Mouse (Mus musculus) spleen, postnatal 14 days (tissue): ENCODE measurements around the gene Trpm1.

ENCODE experiments used
- DNase-seq, 2 experiments: peaks; one replicate each; pipeline ENCODE4 v3.0.0; 2021 to 2022; ENCODE audit warnings: low spot score in 2 of 2

Gene Trpm1

GRCm38 (mm10) chr7:64234310-64234820 lies 80.7 kb downstream of the Trpm1 start:
- DNase-seq = no peak

- DNase-seq = no peak
These were observed 82.9 kb downstream of the Trpm1 start for GRCm38 (mm10) chr7:64236521-64236920.

- DNase-seq = no peak
These were observed 84.1 kb downstream of the Trpm1 start for GRCm38 (mm10) chr7:64237747-64238146.

GRCm38 (mm10) chr7:64238410-64239086 lies 84.9 kb downstream of the Trpm1 start:
- no peak for DNase-seq

GRCm38 (mm10) chr7:64239138-64239805 lies 85.6 kb downstream of the Trpm1 start:
- DNase-seq = no peak

- no peak for DNase-seq
These were observed 86.2 kb downstream of the Trpm1 start for GRCm38 (mm10) chr7:64239806-64240315.

GRCm38 (mm10) chr7:64242424-64242823 lies 88.8 kb downstream of the Trpm1 start:
- no peak for DNase-seq

GRCm38 (mm10) chr7:64244371-64244770 lies 90.7 kb downstream of the Trpm1 start:
- no peak for DNase-seq

GRCm38 (mm10) chr7:64246713-64247112 lies 93.1 kb downstream of the Trpm1 start:
- no peak for DNase-seq

GRCm38 (mm10) chr7:64248352-64248751 lies 94.7 kb downstream of the Trpm1 start:
- no peak for DNase-seq

GRCm38 (mm10) chr7:64249715-64250114 lies 96.1 kb downstream of the Trpm1 start:
- DNase-seq = no peak

- no peak for DNase-seq
These were observed 96.8 kb downstream of the Trpm1 start for GRCm38 (mm10) chr7:64250417-64250816.

- no peak for DNase-seq
These were observed 100.1 kb downstream of the Trpm1 start for GRCm38 (mm10) chr7:64253736-64254135.

GRCm38 (mm10) chr7:64265502-64266279 lies 112.1 kb downstream of the Trpm1 start:
- DNase-seq = no peak

- DNase-seq = no peak
These were observed 113.0 kb downstream of the Trpm1 start for GRCm38 (mm10) chr7:64266587-64266986.

- DNase-seq = no peak
These were observed 118.3 kb downstream of the Trpm1 start for GRCm38 (mm10) chr7:64271926-64272325.

- no peak for DNase-seq
These were observed 121.9 kb downstream of the Trpm1 start for GRCm38 (mm10) chr7:64275518-64275917.

GRCm38 (mm10) chr7:64276921-64277320 lies 123.3 kb downstream of the Trpm1 start:
- no peak for DNase-seq

GRCm38 (mm10) chr7:64278526-64278925 lies 124.9 kb downstream of the Trpm1 start:
- DNase-seq = no peak

- DNase-seq = no peak
These were observed 125.9 kb downstream of the Trpm1 start for GRCm38 (mm10) chr7:64279548-64279947.

GRCm38 (mm10) chr7:64286566-64286965 lies 132.9 kb downstream of the Trpm1 start:
- no peak for DNase-seq

- peak; percentile 95 to 96 for DNase-seq
These were observed 133.9 kb downstream of the Trpm1 start, which contains the start of gene Mtmr10 for GRCm38 (mm10) chr7:64287414-64288091. Gene Mtmr10, plus strand, starts transcription at chr7:64287653.
